Mouse (Mus musculus) limb, embryonic 12.5 days (tissue): Measurements from ENCODE around the gene Efhc1. TPM values are rescaled to one million over a fixed set of nuclear protein-coding genes. Genes with fewer than 3 reads are reported as not detected.

Experiments used
- ATAC-seq: fragments of 200-750 bp; cut with Nextera tagmentation; 2 replicates; pipeline ENCODE4 v1.8.0; 2017; ENCODE audit warnings: low read depth, moderate TSS enrichment; ENCODE audit not compliant: insufficient number of reproducible peaks, insufficient read depth, low FRiP score, low TSS enrichment
- H3K27ac ChIP-seq: fragments of 300-500 bp; sonication (generic); 2 replicates; pipeline ENCODE4 v1.5.1; 2016; ENCODE audit warnings: mild to moderate bottlenecking, moderate library complexity
- H3K27me3 ChIP-seq: fragments of 300-500 bp; sonication (generic); 2 replicates; pipeline ENCODE4 v1.6.1; 2016; ENCODE audit warnings: mild to moderate bottlenecking, moderate library complexity
- H3K36me3 ChIP-seq: fragments of 300-500 bp; sonication (generic); 2 replicates; pipeline ENCODE4 v1.6.1; 2016; ENCODE audit warnings: mild to moderate bottlenecking, moderate library complexity
- H3K4me1 ChIP-seq: fragments of 300-500 bp; sonication (generic); replicated peaks from 2 replicates; pipeline ENCODE4 v1.6.1; 2016
- H3K4me2 ChIP-seq: fragments of 300-500 bp; sonication (generic); 2 replicates; pipeline ENCODE4 v1.6.1; 2016; ENCODE audit warnings: mild to moderate bottlenecking, moderate library complexity
- H3K4me3 ChIP-seq: fragments of 300-500 bp; sonication (generic); replicated peaks from 2 replicates; pipeline ENCODE4 v1.5.1; 2016; ENCODE audit warnings: mild to moderate bottlenecking
- H3K9ac ChIP-seq: fragments of 300-500 bp; sonication (generic); replicated peaks from 2 replicates; pipeline ENCODE4 v1.6.1; 2016; ENCODE audit warnings: mild to moderate bottlenecking, moderate library complexity
- H3K9me3 ChIP-seq: fragments of 300-500 bp; sonication (generic); 2 replicates; pipeline ENCODE4 v1.6.1; 2016; ENCODE audit warnings: mild to moderate bottlenecking, moderate library complexity
- WGBS: fragments of 180-500 bp; shearing (Covaris S2); methylation state at CpG from one replicate; pipeline ENCODE4 v1.1.7; 2016; 5-methylcytosine and 5-hydroxymethylcytosine counted together
- polyA plus RNA-seq: library from polyadenylated mRNA; unstranded; fragments of >200 nt; fragmentation: Nextera tagmentation; extraction: Ambion mirVana; gene quantifications from 2 replicates; pipeline ENCODE4 v1.2.1, GENCODE M21; 2016

Efhc1 gene
- polyA plus RNA-seq, 1 experiment from 2014 or later = 2.2 TPM

- WGBS = 86% methylated on average over 3 of the region's 3 CpGs
- H3K4me2 ChIP-seq = no peak overlapping the region
Observed at GRCm38 (mm10) chr1:20993690-20994089, 42.3 kb downstream of the Efhc1 start.

GRCm38 (mm10) chr1:20994338-20994737 lies 42.9 kb downstream of the Efhc1 start:
- 91% methylated on average over 5 of the region's 5 CpGs for WGBS
- ATAC-seq = no peak
- no peak overlapping the region for H3K27ac ChIP-seq

More at GRCm38 (mm10) chr1:20993690-20994089, 42.3 kb downstream of the Efhc1 start:
- ATAC-seq = no peak
- no peaks in the 10 kb centered on the region for H3K27me3 ChIP-seq
- no peaks in the 10 kb centered on the region for H3K4me1 ChIP-seq
- no peak overlapping the region for H3K27ac ChIP-seq
- no peaks in the 10 kb centered on the region for H3K9me3 ChIP-seq
- no peak overlapping the region for H3K9ac ChIP-seq
- no peak overlapping the region for H3K4me3 ChIP-seq
- H3K36me3 ChIP-seq = peaks cover 4% of the 10 kb centered on the region

GRCm38 (mm10) chr1:20995331-20995986 lies 44.0 kb downstream of the Efhc1 start:
- Histone ChIP-seq H3K36me3 (peaks cover 21% of the 10 kb centered on the region), H3K9me3 (no peaks in the 10 kb centered on the region), H3K4me1 (no peaks in the 10 kb centered on the region), H3K27me3 (no peaks in the 10 kb centered on the region), H3K4me2 (no peak overlapping the region), H3K4me3 (no peak overlapping the region), H3K9ac (no peak overlapping the region), H3K27ac (no peak overlapping the region)
- ATAC-seq = no peak
- 72% methylated on average over 7 of the region's 7 CpGs for WGBS

More at GRCm38 (mm10) chr1:20994338-20994737, 42.9 kb downstream of the Efhc1 start:
- Histone ChIP-seq H3K4me1 (no peaks in the 10 kb centered on the region), H3K36me3 (peaks cover 10% of the 10 kb centered on the region), H3K9me3 (no peaks in the 10 kb centered on the region), H3K27me3 (no peaks in the 10 kb centered on the region), H3K4me2 (no peak overlapping the region), H3K4me3 (no peak overlapping the region), H3K9ac (no peak overlapping the region)

GRCm38 (mm10) chr1:20996603-20997327 lies 45.3 kb downstream of the Efhc1 start:
- Histone ChIP-seq H3K4me1 (no peaks in the 10 kb centered on the region), H3K27ac (no peak overlapping the region), H3K27me3 (no peaks in the 10 kb centered on the region), H3K9me3 (no peaks in the 10 kb centered on the region), H3K4me3 (no peak overlapping the region), H3K36me3 (peaks cover 34% of the 10 kb centered on the region), H3K4me2 (no peak overlapping the region), H3K9ac (no peak overlapping the region)
- no peak for ATAC-seq
- WGBS = 73% methylated on average over 17 of the region's 17 CpGs

- ATAC-seq = no peak
- 83% methylated on average over 2 of the region's 2 CpGs for WGBS
- H3K9ac ChIP-seq = no peak overlapping the region
Observed at GRCm38 (mm10) chr1:20997328-20997689, 45.9 kb downstream of the Efhc1 start.

GRCm38 (mm10) chr1:20997881-20998389 lies 46.5 kb downstream of the Efhc1 start:
- Histone ChIP-seq H3K36me3 (peaks cover 46% of the 10 kb centered on the region), H3K9me3 (no peaks in the 10 kb centered on the region), H3K4me3 (no peak overlapping the region), H3K9ac (no peak overlapping the region), H3K27ac (no peak overlapping the region), H3K4me2 (no peak overlapping the region), H3K4me1 (no peaks in the 10 kb centered on the region), H3K27me3 (no peaks in the 10 kb centered on the region)
- ATAC-seq = no peak
- WGBS = 57% methylated on average over 13 of the region's 13 CpGs

More at GRCm38 (mm10) chr1:20997328-20997689, 45.9 kb downstream of the Efhc1 start:
- Histone ChIP-seq H3K27me3 (no peaks in the 10 kb centered on the region), H3K27ac (no peak overlapping the region), H3K4me1 (no peaks in the 10 kb centered on the region), H3K36me3 (peaks cover 40% of the 10 kb centered on the region), H3K4me2 (no peak overlapping the region), H3K4me3 (no peak overlapping the region), H3K9me3 (no peaks in the 10 kb centered on the region)

GRCm38 (mm10) chr1:21002246-21003142 lies 51.1 kb downstream of the Efhc1 start:
- Histone ChIP-seq H3K27ac (no peak overlapping the region), H3K9me3 (no peaks in the 10 kb centered on the region), H3K4me1 (no peaks in the 10 kb centered on the region), H3K27me3 (no peaks in the 10 kb centered on the region), H3K9ac (no peak overlapping the region), H3K4me3 (no peak overlapping the region), H3K4me2 (no peak overlapping the region), H3K36me3 (peaks cover 91% of the 10 kb centered on the region)
- 93% methylated on average over 14 of the region's 14 CpGs for WGBS
- no peak for ATAC-seq

- WGBS = 86% methylated on average over 8 of the region's 8 CpGs
- no peaks in the 10 kb centered on the region for H3K9me3 ChIP-seq
- no peak for ATAC-seq
Observed at GRCm38 (mm10) chr1:21004596-21004995, 53.2 kb downstream of the Efhc1 start.

GRCm38 (mm10) chr1:21006775-21007174 lies 55.3 kb downstream of the Efhc1 start:
- H3K4me2 ChIP-seq = no peak overlapping the region
- no peaks in the 10 kb centered on the region for H3K27me3 ChIP-seq
- H3K27ac ChIP-seq = no peak overlapping the region
- peaks cover 84% of the 10 kb centered on the region for H3K36me3 ChIP-seq
- H3K4me1 ChIP-seq = no peaks in the 10 kb centered on the region
- H3K9ac ChIP-seq = no peak overlapping the region
- no peak overlapping the region for H3K4me3 ChIP-seq
- no peaks in the 10 kb centered on the region for H3K9me3 ChIP-seq
- ATAC-seq = no peak
- WGBS = 91% methylated on average over 5 of the region's 5 CpGs

More at GRCm38 (mm10) chr1:21004596-21004995, 53.2 kb downstream of the Efhc1 start:
- Histone ChIP-seq H3K4me1 (no peaks in the 10 kb centered on the region), H3K36me3 (peaks cover 86% of the 10 kb centered on the region), H3K27ac (no peak overlapping the region), H3K4me3 (no peak overlapping the region), H3K27me3 (no peaks in the 10 kb centered on the region), H3K9ac (no peak overlapping the region), H3K4me2 (no peak overlapping the region)

GRCm38 (mm10) chr1:21007941-21008701 lies 56.7 kb downstream of the Efhc1 start:
- no peaks in the 10 kb centered on the region for H3K27me3 ChIP-seq
- no peak overlapping the region for H3K4me3 ChIP-seq
- 59% methylated on average over 7 of the region's 7 CpGs for WGBS
- H3K9me3 ChIP-seq = no peaks in the 10 kb centered on the region
- no peak overlapping the region for H3K27ac ChIP-seq
- H3K36me3 ChIP-seq = peaks cover 83% of the 10 kb centered on the region
- no peak; the same call in 1 of the 2 replicates for ATAC-seq
- H3K4me2 ChIP-seq = no peak overlapping the region
- no peaks in the 10 kb centered on the region for H3K4me1 ChIP-seq
- H3K9ac ChIP-seq = no peak overlapping the region
